Mouse (Mus musculus): ENCODE measurements around the gene Cul5.

The Cul5 gene

DNA sequence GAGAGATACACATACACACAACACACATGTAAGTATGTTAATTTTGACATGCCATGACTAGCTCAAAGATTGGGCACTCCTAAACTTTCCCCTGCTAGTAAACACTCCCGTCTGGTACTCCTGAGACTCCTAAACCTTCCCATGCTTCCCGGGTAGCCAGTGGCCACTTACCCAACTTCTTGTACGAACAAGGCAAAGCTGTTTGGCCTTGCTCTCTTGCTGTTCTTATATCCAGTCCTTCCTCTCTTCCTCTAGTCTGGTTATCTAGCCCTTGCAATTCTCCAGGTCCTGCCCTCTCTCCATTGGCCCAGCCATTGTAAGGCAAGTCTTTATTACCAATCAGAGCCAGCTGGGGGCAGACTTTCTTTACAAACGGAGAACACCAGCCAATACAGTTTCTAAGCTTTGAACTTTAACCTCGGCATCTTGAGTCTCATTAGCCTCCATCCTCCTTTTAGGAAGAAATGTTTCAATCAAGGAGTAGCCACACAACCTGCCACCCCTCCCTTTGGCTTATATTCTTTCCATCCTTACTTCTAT lies at the start of gene Cul5:
Gene Cul5, minus strand, starts transcription at position 335 of the 540 bp plus-strand sequence.
- DNase-seq (ENCODE audit: low read depth, low spot score): no peak

DNA sequence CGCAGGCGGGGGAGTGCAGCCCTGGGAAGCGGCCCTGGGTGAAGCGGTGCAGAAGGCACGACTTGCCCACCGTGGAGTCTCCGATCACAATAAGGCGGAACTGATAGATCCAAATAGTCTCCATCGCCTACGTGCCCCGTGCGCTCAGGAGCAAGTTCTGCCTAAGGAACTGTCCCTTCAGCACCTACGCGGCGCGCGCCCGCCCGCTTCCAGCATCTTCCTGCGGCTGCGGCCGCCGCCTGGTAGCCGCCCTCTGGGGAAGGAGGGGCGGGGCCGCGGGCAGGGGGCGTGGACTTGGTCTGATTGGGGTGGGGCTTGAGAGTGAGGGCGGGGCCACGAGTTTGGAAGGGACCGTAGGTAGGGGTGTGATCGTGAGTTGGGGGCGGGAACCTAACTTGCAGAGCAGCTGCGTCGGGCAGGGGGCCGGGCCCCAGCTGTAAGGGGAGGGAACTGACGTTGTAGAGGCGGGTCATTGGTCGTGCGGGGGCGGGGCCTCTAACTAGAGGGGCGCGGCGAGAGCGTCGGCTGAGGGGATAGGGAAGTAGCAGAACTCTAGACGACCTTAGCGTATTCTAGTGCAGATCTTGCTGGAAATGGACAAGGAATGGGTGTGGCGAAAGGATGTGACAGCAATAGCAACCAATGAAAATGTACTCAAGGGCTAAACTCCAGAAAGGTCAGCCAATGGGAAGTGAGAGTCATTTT lies 36.3 kb upstream of the Cul5 start, which contains the start of gene Rab39:
Gene Rab39, minus strand, starts transcription at position 241 of the 705 bp plus-strand sequence.
- peak; percentile 72 for DNase-seq (ENCODE audit: low read depth, low spot score)

DNA sequence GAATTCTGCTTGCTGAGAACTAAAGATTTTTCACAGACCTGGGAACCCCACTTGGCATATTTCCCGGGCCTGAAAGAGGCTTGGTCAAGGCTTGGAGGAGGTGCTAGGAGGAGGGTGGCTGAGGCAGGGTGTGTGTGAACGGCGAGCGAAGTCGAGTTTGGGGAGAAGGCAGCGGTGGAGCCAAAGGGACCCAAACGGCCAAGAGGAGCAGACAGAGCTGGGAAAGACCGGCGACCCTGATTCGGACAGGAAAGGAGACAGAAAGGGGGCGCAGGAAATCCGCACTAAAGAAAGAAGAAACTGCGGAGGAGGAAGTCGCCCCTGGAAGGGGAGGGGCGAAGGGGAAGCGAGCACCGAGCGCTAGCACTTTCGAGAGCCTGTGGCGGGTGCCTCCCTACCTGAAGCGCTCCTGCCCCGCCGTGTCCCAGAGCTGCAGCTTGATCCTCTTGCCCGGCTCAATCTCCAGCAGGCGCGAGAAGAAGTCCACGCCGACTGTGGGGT lies 35.7 kb upstream of the Cul5 start:
- peak; percentile 17 for DNase-seq (ENCODE audit: low read depth, low spot score)

DNA sequence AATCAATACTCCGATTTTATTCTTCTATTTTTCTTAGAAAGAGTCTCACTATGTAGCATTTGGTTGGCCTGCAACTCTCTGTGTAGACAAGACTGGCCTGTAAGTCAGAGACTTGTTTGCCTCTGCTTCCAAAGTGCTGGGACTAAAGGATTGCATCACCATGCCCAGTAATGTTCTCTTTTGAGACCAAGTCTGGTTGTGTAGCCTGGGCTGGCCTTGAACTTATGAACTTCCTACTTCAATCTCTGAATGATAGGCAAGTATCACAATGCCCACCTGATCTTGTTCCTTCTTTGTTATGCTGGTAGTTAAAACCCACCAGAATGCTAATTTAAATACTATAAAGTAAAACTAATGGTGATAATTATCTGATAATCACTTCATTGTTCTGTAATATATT lies 33.2 kb upstream of the Cul5 start:
- no peak for DNase-seq (ENCODE audit: low read depth, low spot score)

DNA sequence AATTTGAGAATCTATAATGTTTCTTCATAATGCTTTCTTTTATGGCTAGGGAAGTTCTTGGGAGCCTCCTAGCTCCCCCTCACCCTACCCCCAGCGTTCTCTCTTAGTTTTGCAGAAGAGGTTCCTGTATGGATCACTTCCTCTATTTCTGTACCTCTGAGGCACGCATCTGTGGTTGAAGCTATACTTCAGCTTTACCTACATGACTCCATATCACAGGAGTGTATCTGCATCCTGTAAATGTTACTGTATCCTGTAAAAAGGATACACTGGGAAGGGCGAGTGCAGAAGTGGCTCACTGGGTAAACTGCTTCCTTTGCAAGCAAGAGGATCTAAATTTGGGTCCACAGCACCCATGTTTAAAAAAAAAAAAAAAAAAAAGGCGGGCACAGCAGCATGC lies 30.7 kb upstream of the Cul5 start:
- no peak for DNase-seq (ENCODE audit: low read depth, low spot score)

DNA sequence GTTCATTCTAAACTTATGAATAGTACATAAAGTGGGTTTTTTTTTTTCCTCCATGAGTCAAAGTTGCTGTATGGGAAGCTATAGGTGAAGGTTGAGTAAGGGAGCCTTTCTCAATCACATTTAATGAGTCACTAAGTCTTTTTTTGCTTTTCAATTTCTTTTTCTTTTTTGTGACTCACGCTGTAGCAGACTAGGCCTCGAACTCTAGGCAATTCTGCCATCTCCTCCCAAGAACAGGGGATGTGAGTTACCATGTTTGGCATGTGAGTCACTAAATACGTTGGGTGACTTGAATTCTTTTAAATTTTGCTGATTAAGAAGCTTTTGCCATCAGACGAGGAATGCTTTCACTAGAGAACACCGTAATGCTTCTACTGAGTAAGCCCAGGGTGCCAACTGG lies 26.0 kb upstream of the Cul5 start:
- DNase-seq (ENCODE audit: low read depth, low spot score): no peak

DNA sequence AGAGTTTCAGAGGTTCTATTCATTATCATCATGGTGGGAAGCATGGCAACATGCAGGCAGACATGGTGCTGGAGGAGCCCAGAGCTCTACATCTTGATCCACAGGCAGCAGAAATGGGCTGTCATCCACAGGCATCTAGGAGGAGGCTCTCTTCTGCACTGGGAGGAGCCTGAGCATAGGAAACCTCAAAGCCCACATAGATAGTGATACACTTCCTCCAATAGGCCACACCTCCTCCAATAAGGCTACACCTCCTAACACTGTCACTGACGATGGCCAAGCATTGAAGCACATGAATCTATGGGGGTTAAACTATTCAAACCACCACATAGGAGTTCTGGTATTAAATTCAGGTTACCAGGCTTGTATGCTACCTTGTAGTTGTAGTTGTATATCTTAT lies 23.9 kb upstream of the Cul5 start:
- DNase-seq (ENCODE audit: low read depth, low spot score): no peak

DNA sequence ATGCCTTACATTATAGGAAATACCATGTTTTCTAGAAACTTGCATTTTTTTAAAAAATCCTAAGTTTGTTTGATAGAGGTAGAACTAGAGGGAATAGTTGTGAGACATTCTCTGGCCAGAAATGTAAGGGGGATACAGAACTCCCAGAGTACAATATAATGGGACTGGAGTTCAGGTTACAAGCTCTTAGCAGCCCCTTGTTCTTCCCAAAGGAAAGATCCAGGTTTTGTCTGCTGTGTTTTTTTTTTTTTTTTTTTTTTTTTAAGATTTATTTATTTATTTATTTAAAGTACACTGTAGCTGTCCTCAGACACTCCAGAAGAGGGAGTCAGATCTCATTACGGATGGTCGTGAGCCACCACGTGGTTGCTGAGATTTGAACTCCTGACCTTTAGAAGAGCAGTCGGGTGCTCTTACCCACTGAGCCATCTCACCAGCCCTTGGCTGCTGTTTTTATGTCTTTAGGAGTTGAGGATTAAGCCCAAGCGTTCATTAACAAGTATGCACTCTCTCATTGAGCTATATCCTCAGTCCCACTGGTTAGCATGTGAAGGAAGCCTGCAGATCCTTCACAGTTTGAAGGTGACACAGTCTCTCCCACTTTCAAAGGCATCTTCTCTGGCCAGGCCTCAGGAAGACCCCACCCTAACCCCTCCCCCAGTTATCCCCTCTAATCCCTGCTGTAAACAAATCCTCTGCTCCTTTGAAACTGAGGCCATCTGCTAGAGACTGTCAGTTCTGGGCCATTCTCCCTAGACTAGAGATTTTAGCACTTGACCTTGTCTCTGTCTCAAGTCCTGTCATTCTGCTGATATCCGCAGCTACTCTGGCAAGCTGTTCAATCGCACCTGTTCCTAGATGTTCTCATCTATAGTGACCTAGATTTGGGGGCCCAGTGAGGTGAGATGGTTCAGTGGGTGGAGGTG lies 22.2 kb upstream of the Cul5 start:
- DNase-seq (ENCODE audit: low read depth, low spot score): no peak

DNA sequence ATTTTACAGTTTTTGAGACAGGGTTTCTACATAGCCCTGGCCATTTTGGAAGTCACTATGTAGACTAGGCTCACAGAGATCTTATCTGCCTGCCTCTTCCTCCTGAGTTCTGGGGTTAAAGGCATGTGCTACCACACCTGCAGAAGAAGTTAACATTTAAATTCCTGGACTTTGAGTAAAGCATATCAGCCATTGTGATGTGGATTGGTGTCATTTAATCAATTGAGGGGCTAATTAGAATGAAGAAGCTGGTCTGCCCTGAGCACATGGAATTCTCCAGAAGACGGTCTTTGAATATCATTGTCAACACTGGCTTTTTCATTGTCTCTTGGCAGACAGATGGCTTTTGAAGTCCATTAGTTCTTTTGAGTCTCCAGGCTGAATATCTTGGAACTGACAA lies 11.0 kb upstream of the Cul5 start:
- DNase-seq (ENCODE audit: low read depth, low spot score): no peak

DNA sequence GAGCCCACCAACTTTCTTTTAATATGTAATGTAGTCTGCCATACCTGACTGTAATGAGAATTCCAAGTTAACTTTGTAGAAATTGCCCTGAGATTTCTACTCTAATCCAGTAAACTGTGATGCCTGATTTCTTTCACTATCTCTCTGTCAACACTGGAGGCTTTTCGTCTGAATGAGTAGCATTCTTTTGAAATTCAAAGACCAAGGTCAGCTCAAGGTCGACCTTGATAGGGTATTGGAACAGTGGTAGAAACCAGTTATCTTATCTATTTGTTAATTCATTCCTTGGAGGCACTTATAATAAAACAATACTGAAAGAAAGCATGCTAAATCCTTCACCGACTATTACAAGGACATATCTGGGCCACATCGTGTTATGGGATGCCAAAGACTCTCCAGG lies 7.1 kb upstream of the Cul5 start:
- no peak for DNase-seq (ENCODE audit: low read depth, low spot score)

DNA sequence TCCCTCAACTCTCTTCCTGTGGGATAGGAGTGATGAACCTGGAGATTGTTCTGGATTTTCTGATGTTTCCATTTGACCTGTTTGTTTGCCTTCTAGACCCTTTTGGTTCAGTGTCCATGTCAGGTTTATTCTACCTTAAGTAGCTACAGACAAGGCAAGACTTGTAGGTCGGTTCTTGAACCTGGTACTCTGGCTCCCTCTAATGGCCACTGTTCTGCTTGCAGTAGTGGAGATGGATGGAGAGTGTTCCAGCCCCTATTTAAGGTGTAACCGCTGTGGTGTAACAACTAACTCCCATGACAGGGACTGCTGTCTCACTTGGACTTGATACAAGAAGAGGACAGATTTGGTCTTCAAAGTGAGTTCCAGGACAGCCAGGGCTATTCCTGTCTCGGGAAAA lies 3.8 kb upstream of the Cul5 start:
- peak; percentile 66 for DNase-seq (ENCODE audit: low read depth, low spot score)

DNA sequence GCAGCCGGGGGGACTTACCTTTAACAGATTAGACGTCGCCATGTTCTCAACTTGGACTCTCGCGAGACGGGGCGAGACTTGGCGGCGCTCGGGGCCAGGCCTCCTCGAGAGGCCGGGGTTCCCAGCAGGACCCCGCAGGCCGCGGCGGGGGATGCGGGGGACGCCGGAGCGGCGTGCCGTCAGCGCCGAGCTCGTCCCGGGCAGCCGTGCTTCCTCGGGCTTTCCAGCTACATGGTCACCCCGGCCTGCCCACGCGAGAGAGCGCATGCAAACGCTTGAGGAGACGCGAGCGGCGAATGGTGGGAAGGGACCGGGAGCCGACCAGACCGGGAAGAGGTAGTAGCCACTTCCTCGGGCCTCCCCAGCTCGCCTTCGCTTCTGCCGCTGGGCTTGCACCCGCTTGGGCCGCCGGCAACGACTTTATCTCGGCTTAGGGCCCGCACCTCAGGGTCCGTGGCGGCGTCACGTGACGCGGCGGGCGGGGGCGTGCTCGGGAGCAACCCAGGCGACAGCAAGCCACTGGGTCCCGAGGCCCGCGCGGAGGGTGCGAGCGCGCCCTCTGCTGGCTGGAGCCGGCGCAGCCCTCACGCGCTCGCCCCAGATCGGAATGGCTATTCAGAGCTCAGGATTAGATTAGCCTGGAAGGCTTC lies 2.7 kb downstream of the Cul5 start:
- DNase-seq (ENCODE audit: low read depth, low spot score): peak; percentile 64

DNA sequence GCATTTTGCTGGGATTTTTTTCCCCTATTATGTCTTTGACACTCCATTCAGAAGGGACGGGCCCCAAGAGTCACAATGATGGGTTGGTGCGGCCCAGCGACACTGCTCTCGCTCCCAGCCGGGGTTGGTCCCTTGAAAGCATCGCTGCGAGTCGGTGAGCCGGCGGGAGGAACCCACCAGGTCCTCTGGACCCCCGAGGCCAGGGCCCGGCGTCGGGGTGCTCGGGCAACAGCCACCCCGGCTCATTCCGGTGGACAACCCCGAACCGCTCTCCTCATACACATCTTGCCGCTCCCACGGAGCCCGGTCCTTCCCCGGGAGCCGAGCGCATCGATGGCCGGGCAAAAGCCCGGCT lies 3.2 kb downstream of the Cul5 start:
- no peak for DNase-seq (ENCODE audit: low read depth, low spot score)

DNA sequence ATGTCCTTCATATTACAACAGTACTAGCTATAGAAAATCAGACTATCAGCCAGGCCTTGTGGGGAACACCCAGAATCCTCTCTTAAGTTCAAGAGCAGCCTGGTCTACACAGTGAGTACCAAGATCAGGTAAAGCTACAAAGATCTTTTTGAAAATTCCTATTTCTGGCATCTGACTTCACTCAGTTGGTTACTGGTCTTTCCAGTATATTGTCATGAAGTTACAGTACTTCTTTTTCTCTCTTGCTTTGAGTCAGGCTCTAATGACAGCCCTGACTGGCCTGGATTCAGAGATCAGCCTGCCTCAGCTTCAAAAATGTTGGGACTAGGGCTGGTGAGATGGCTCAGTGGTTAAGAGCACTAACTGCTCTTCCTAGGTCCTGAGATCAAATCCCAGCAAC lies 4.4 kb downstream of the Cul5 start:
- DNase-seq (ENCODE audit: low read depth, low spot score): no peak

DNA sequence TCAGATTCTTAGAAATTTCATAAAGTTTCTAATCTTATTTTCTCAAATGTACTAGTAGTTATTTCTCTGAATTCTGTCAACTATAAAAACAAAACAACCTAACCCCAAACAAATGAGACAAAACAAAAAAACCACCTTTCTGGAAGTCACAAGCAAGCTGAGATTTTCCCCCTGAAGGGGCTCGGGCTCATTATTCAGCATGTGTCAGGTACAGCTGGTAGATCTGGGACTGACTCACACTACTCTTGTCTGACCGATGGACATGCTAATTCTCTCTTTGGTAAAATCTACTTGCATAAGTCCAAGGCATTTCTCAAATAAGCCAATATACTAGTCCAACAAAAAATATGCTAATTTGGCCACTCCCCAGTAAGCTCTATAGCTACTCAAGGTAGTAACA lies 5.0 kb downstream of the Cul5 start:
- no peak for DNase-seq (ENCODE audit: low read depth, low spot score)

DNA sequence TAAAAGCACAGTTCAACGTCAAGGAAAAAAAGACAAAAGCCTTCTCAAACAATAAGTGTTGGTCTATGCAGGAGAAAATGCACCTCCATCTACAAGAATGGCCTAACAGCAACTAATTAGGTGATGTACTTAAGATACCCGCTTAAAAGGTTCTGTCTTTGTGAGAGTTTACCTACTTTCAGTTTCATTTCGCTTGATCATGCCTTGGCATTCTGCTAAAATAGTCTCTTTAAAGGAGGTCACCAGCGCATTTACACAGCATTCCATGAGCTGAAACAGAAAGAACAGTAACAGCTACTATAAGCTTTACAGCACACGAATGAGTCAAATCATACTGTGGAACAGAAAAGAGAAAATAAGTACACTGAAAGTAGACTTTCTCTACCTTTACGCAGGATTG lies 35.0 kb downstream of the Cul5 start:
- no peak for DNase-seq (ENCODE audit: low read depth, low spot score)

DNA sequence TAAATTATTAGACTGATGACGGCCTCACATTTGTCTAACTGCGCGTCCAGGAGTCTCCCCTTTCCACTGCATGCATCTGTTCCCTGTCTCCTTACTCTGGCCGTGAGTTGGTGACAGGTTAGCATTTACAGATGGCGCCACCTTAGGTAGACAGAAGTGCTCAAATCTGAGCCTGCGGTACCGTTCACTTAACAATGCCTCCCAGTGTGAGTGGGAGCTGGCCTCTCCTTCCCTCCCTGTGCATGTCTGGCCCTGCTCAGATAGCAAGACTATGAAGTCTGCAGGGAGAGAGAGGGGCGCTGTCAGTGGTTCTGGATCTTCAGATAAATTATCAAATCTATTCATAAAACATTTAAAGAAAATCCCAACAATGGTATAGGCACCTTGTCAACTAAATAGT lies 54.6 kb downstream of the Cul5 start:
- no peak for DNase-seq (ENCODE audit: low read depth, low spot score)

DNA sequence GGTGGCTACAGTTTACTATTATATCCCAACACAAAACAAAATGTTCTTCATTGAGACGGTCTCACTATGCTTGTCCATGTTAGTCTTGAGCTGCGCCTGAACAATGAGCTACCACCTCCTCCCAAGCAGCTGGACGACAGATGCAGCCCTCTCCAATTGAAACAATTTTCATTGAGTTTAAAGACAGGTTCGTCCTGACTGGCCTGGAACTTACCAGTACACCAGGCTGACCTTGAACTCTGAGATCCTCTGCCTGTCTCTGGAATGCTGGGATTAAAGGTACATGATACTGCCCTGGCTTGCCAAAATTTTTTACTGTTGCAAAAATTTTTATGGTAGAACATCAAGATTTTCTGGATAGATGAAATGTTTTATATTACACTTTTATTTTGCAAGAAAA lies 55.5 kb downstream of the Cul5 start:
- no peak for DNase-seq (ENCODE audit: low read depth, low spot score)

DNA sequence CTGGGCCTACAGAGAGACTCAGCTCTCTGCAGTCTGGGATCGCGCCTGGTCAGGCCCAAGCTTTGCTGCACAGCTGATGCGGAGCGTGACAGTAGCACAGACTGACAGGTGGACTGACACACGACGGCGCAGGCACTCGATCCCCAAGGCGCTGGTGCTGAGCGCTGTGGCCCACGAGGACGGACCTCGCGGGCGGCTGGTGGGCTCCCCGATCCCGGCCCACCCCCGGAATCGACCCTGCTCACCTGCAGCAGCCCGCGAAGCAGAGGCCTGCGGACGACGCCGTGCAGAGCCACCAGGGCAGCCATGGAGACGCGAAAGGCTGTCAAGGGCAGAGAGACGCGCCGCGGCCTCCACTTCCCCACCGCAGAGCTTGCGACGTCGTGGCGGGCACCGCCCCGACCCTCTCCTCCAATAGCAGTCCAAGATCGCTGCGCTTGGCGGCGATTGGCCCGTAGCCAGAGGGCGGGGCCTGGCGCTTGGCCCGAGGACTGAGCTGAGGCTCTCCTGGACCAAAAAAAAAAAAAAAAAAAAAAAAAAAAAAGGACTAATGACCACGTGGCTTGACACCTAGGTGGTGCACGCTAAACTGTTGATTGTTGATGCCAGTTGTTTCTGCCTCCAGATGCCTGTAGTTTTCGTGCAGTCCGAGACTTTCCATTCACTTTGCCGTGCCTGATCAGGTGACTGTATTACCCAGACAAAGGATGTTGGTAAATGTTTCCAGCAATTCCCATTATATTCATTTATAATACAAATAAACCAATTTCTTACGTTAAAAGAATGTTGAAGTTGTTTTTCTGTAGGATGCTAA lies 59.6 kb downstream of the Cul5 start, which contains the start of gene Acat1:
Gene Acat1, minus strand, starts transcription at position 415 of the 814 bp plus-strand sequence.
- peak; percentile 82 for DNase-seq (ENCODE audit: low read depth, low spot score)

DNA sequence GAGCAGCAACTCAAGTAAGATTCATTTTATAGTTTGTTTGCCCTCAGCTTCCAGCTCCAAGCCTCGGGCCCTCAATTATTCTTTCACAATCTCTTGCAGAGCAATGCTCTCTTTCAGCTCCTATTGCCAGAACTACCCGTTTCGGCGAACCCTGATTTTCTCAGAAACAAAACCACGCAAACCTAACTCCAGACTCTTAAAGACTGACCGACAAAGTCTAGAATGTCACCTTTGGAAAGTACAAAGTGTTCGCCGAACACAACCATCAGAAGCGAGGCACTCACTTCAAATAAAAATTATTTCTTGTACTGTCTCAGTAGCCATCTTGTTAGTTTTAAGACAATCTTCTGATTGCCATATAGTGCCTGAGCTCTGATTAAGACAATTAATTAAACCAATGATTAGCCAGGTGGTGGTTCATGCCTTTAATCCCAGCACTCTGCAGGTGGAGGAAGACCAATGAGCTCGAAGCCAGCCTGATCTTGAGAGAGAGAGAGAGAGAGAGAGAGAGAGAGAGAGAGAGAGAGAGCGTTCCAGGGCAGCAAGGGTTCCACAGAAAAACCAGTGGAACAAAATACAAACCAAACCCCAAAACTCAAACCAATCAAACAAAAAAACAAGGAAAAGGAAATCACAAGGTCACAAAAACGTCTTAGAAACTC lies 60.4 kb downstream of the Cul5 start:
- DNase-seq (ENCODE audit: low read depth, low spot score): no peak

DNA sequence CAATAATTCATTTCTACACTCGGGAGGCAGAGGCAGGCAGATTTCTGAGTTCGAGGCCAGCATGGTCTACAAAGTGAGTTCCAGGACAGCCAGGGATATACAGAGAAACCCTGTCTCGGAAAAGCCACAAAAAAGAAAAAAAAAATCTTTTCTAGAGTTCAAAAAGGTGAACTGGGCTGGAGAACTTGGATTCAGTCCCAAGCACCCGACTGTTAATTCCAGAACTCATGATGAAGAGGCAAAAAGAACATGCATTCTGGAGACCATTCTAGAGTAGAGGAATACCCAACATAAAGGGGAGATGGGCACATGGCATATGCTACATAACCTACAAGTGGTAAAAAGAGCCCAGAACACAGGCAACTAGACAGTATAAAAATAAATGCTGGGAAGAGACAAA lies 62.0 kb downstream of the Cul5 start:
- DNase-seq (ENCODE audit: low read depth, low spot score): no peak
